Mouse (Mus musculus): ENCODE data around the gene Cacna2d4.

The Cacna2d4 gene

GRCm38 (mm10) chr6:119313096-119313495, 76.8 kb downstream of the Cacna2d4 start:
- DNase-seq = no peak

GRCm38 (mm10) chr6:119313588-119314375, 77.5 kb downstream of the Cacna2d4 start:
- no peak for DNase-seq

- DNase-seq = no peak
These were observed 78.6 kb downstream of the Cacna2d4 start for GRCm38 (mm10) chr6:119314751-119315476.

GRCm38 (mm10) chr6:119318732-119319131, 82.4 kb downstream of the Cacna2d4 start:
- DNase-seq = no peak

- DNase-seq = no peak
These were observed 83.0 kb downstream of the Cacna2d4 start for GRCm38 (mm10) chr6:119319358-119319757.

GRCm38 (mm10) chr6:119320481-119320880, 84.2 kb downstream of the Cacna2d4 start:
- DNase-seq = no peak

- no peak for DNase-seq
These were observed 85.4 kb downstream of the Cacna2d4 start for GRCm38 (mm10) chr6:119321752-119322151.

GRCm38 (mm10) chr6:119324776-119325175, 88.5 kb downstream of the Cacna2d4 start:
- no peak for DNase-seq

GRCm38 (mm10) chr6:119325978-119326377, 89.7 kb downstream of the Cacna2d4 start:
- DNase-seq = no peak

- DNase-seq = no peak
These were observed 90.2 kb downstream of the Cacna2d4 start for GRCm38 (mm10) chr6:119326541-119326940.

- no peak for DNase-seq
These were observed 92.3 kb downstream of the Cacna2d4 start for GRCm38 (mm10) chr6:119328521-119329115.

GRCm38 (mm10) chr6:119329215-119329714, 92.9 kb downstream of the Cacna2d4 start:
- peak; percentile 95 for DNase-seq

GRCm38 (mm10) chr6:119329936-119330335, 93.6 kb downstream of the Cacna2d4 start:
- no peak for DNase-seq

- no peak for DNase-seq
These were observed 94.2 kb downstream of the Cacna2d4 start, which contains the start of gene Lrtm2 for GRCm38 (mm10) chr6:119330506-119330905. Gene Lrtm2 (minus strand): TSS chr6:119330766.

- DNase-seq = no peak
These were observed 95.8 kb downstream of the Cacna2d4 start for GRCm38 (mm10) chr6:119332111-119332510.

- DNase-seq = no peak
These were observed 96.9 kb downstream of the Cacna2d4 start for GRCm38 (mm10) chr6:119333202-119333601.

GRCm38 (mm10) chr6:119333831-119334230, 97.5 kb downstream of the Cacna2d4 start:
- DNase-seq = no peak

GRCm38 (mm10) chr6:119336124-119336523, 99.8 kb downstream of the Cacna2d4 start:
- DNase-seq = no peak

GRCm38 (mm10) chr6:119337287-119337686, 101.0 kb downstream of the Cacna2d4 start:
- peak; percentile 86 for DNase-seq

- DNase-seq = no peak
These were observed 102.0 kb downstream of the Cacna2d4 start for GRCm38 (mm10) chr6:119338121-119338912.

GRCm38 (mm10) chr6:119341409-119341808, 105.1 kb downstream of the Cacna2d4 start:
- peak; percentile 89 for DNase-seq

GRCm38 (mm10) chr6:119346257-119346656, 109.9 kb downstream of the Cacna2d4 start:
- DNase-seq = peak; percentile 87

GRCm38 (mm10) chr6:119347813-119348212, 111.5 kb downstream of the Cacna2d4 start:
- DNase-seq = no peak

All from heart, adult 11 months (tissue).